Mouse (Mus musculus) embryonic fibroblast, embryonic 13.5 days (primary cell): Measurements from ENCODE around the gene Zdhhc14.

Source experiments
- CTCF ChIP-seq: IDR thresholded peaks from 2 replicates; pipeline ENCODE4 v1.5.1; 2011; ENCODE audit warnings: mild to moderate bottlenecking, control low read depth, low read length, moderate library complexity, borderline replicate concordance; ENCODE audit not compliant: insufficient read depth
- POLR2A ChIP-seq: IDR thresholded peaks from 2 replicates; pipeline ENCODE4 v1.6.1; 2011; ENCODE audit warnings: low read depth, mild to moderate bottlenecking, control low read depth, low read length, moderate library complexity

- TF ChIP-seq POLR2A = no peak
- no peak for TF ChIP-seq CTCF
These were observed 174.3 kb downstream of the Zdhhc14 start for GRCm38 (mm10) chr17:5666652-5667051.
